Mouse (Mus musculus): ENCODE measurements around the gene Trio.

The Trio gene

DNA sequence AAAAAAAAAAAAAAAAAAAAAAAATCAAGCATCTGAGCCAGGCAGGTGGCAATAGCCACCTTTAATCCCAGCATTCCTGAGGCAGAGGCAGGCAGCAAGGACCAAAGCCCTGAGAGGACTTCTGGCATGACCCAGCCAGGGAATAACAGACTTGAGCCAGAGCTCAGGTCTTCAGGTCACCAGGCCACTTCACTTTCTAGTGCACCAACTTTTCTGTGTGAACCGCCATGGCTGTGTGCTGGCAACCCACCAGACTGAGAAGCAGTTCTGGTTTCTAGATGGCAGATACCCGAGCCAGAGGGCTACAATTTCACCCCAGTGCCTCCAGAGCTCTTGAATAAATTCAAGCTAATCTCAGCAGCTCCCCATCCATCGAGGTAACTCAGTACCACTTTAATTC lies 104.9 kb downstream of the Trio start:
- DNase-seq (ENCODE audit: low spot score): no peak

DNA sequence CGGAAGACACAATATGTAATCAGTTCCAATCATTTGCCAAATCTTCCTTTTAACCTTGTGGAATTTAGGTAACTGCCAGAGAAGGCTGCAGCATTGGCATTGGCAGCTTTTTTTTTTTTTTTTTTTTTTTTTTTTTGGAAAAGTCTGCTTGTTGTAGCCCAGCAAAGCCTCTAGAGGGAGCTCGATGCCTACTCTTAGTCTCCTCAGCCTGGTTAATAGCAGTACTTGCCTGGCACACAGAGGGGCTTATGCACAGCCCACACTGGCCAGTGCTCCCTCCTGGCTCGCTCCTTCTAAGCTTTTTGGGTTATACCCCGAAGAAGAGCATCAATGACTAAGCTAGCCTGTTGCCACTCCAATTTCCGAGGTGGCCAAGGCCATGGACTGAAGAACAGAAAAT lies 106.1 kb downstream of the Trio start:
- peak; percentile 47 for DNase-seq (ENCODE audit: low spot score)

DNA sequence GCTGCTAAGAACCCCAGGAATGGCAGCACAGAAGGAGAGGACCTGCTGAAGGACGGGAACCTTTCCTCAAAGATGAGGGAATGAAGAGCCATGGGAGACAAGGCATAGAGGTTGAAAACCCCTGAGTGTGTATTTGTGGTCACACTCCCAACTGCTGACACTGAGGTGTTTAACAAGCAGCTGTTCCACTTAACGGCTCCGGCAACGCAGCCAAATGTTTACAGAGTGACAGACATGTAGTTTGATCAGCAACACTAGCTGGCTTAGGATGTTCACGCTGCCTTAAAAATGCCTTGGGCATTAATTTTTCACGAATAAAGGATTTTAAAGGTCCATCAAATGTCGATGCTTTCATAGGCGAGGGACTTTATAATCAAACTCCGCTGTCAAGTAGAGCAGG lies 106.8 kb downstream of the Trio start:
- no peak for DNase-seq (ENCODE audit: low spot score)

DNA sequence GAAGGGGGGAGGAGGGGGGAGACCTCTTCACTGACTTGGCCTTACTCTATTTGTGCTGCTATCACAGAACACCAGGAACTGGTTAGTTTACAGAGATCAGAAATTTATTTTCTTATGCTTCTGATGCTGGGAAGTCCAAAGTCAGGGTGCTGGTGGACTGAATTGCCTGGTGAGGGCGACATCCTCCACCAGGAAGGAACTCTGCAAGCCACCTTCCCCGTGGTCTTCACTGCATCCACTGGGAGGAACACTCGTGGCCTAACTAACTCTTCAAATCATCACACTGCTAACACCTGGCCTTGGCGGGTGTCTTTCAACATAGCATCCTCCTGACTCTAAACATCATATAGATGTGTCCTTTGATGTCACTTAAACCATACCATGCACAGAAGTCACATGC lies 109.4 kb downstream of the Trio start:
- DNase-seq (ENCODE audit: low spot score): no peak

DNA sequence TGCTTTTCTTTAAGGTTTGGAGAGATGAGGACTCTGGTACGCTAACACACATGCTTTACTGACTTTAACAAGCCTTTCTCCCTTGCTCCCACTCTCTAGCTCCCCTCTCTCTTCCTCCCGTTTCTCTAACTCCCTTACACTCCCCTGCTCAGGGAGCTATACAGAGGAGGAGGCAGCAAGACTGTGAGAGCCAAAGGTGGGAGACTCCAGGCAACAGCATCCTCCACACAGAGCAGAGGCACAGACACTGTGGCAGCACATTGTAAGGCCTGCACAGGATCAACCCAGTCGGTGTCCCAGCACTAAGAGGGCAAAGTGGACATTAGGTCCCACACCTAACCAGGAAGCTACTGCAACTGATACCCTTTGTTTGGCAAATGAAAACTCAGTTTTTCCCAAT lies 112.6 kb downstream of the Trio start:
- DNase-seq (ENCODE audit: low spot score): no peak

DNA sequence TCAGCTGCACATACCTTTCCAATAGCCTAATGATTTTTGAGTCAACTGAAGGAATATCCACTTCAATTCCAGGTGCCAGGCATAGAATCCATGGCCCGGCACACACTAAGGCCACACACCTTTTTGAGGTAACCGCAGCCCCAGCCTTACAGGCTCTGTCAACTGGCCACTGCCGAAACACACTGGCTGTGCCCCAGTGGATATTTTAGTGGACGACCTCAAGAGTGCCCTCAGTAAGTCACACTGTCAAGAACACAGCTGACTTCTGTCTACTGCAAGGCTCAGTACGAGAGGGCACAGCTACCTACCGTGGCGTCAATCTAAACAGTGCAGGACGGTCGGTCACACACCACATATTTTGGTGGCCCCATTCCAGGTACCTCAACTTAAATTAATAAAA lies 114.5 kb downstream of the Trio start:
- no peak for DNase-seq (ENCODE audit: low spot score)

DNA sequence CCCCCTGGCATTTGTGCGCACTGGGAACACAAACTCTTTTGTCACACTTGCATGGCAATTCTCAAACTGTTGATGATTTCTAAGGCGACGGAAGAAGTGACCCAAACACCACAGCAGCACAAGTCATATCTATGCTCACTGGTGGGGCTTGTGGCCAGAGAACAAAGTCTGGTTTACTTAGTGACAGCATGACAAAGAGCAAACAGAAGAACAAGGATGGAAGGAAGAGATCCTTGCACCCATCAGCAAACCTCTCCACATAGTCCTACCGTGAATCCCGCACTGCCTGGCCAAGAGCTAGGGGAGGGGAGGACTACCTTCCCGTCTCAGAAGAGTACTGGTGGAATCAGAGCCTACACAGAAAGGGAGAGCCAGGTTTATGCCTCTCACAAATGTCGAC lies 115.5 kb downstream of the Trio start:
- DNase-seq (ENCODE audit: low spot score): no peak

DNA sequence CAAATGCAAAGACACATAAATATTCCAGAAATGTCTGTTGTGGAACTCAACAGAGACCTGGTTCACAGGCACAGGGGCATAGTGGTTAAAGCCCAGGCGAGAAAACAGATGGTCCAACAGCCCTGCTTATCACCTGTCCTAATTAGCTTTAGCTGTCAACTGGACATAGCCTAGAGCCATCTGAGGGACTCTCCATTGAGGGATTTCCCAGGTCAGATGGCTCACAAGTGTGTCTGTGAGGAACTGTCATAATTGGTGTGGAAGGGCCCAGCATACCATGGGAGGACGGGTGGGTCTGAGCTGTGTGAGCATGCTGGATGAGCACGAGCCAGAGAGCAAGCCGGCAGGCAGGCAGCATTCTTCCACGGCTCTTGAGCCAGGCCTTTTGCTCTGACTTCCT lies 118.0 kb downstream of the Trio start:
- no peak for DNase-seq (ENCODE audit: low spot score)

DNA sequence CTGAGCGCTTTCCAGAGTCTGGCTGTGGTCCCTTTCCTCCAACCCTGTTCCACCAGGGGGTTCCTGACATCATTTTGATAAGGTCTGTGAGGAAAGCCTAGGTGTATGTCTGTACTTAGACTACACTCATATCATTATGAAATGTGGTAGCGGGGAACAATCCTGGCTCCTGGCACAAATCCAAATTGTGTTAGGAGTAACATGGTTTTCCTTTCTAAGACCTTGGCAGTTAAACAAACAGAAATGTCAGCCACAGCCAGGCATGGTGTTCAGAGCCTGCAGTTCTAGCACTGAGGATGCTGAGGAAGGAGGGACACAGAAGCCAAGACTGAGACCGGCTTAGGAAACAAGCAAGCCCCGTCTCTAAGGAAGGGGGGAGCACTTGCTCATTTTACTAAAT lies 119.2 kb downstream of the Trio start:
- DNase-seq (ENCODE audit: low spot score): no peak

DNA sequence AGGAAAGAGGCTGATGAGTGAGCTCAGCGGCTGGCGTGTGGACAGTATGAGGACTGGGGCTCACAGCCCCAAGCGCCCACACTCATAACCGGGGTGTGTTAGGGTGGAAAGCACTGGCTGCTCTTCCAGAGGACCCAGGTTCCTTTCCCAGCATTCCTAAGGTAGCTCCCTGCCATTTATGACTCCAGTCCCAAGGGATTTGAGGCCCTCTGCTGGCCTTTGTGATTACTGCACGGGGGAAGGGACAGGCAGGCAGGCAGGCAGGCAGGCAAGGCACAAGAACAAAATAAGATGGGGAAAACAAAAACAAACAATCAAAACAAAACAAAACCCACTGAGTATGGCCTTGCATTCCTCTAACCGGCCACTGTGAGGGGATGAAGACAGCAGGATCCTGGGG lies 120.3 kb downstream of the Trio start:
- DNase-seq (ENCODE audit: low spot score): no peak

DNA sequence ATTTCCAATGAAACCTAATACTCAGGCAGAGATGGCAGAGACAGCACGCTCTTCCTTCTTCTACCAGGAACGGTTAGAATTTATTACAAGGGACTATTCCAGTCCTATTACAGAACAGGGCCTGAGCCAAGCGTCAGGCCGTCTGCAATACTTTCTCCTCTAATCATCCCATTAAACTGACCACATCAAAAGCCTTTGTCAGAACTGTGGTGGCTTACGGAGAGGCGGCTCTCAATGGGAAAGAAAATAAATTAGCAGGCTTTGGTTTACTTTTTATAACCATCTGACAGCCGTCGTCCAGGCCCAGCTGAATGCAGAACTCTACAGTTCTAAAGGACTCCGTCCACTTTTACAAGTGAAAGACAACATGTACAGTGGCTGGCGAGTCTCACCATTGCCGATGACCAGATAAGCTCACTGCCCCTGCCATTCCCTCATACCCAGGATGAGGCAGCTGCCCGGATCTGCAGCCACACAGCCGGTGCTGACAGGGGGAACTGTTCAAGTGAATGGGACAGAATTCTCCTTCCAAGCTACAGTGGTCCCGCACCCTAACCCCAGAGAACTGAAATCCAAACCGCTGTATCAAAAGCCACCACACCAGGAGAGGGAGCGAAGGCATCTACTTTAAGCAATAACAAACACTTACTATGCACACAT lies 121.2 kb downstream of the Trio start:
- DNase-seq (ENCODE audit: low spot score): no peak

DNA sequence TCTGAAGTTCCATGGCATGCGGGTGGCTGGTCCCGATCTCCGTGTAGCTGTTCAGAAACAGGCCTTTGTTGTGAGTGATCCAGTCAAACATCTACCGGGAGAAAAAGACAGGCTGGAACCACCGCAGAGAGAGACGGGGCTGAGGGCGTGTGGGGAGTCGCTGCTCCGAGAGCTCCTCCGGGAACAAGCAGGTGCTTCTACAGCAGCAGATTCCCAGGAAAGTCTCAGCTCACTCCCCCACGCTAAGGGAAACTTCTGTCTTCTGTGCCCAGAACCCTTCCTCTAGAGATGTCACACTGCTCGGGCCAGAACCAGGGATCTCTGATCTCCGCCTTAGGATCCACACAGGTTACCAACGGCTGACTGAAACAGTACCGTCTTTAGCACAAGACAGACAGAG lies 124.4 kb downstream of the Trio start:
- DNase-seq (ENCODE audit: low spot score): no peak

DNA sequence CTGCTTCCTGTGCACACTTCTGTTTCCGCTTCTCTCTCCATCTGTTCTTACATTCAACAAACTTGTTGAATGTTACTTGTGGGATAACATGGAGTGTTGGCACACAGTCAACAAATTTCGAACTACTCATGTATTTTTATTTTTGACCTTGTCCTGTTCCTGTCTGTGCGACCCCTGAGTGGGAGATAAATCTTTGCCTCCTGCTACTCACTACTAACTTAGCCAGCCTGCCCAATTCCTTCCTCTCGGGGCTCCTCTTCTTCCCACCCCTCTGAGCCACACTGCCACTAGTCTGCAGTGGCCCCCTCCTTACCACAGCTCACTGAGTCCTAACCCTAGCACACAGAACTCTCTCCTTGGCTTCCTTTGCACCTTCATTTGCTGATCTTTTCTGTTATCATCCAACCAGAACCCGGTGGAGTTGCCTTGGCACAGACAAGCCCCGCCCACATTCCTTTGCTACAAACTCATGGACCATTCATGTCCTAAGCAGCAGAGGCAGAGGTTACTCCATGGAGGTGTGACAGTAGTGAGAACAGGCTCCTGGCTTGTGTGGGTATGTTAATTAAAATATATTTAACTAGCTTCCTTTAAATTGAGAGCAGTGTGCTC lies 126.7 kb downstream of the Trio start:
- no peak for DNase-seq (ENCODE audit: low spot score)

DNA sequence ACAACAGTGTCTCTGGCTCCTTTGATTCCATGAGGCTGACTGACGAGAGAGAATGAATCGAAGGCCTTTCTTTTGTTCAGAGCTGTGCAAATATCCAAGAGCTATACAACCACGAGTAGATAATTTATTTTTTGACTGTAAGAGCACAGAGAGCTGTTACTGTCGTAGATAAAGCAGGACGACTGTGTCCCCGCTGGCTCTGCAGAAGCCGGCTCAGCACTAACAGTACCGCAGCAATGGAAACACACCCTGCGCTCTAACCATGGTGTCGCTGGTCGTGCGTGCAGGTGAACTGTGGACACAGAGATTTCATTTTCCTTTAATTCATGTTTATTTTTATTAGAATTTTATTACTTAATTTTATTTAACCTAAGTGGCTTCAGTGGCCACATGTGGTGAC lies 131.5 kb downstream of the Trio start:
- DNase-seq (ENCODE audit: low spot score): no peak

DNA sequence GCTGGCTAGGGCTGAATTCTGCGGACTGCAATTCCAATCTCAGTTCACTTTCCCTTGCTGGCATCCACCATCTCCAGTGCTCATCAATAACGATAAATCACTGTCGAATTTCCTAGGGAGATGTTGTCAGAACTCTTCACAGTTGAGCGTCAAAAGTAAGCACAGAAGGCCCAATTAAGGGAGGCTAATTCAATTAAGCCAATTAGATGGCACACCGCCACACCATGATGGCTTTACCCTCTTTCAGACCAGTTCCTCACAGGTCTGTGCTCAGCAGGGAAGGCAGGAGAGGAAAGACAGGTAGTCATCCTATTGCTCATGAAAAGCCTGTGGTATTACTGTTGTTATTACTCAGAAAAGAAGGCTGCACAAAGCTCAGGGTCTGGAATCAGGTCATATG lies 133.6 kb downstream of the Trio start:
- no peak for DNase-seq (ENCODE audit: low spot score)

DNA sequence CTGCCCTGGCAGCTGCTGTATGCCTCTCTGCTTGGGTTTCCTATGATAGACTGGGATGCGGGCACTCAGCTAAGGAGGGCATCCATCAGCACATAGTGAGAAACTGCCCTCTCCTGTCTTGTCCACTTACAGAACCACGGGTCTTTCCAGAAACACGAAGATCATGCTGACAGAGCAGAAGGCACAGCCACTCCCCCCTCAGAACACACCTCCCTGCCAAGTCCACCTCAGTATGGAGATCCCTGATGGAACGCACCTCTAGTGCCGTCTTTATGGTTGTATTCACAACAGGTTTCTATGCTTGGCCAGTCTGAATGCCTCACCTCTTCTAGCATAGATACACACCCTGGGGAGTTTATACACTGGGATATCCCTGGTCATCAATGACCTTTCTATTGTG lies 135.0 kb downstream of the Trio start:
- DNase-seq (ENCODE audit: low spot score): no peak

DNA sequence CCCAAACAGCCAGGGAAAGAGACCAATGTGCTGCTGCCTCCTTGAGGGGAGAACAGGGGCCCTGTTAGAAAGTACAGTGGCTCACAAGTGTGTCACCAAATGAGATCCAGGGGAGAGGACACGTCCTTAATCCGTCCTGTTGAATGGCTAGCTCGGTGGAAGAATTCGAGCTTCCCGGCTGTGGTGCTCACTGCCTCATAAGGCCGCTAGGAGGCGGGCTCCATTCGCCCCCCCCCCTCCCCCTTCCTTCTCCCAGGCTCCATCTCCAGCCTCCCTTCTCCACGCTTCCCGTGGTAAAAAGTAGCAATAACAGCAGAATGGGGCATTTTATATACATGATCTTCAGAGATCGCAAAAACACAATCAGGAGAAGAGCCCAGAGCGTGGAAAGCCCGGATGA lies 137.5 kb downstream of the Trio start:
- DNase-seq (ENCODE audit: low spot score): no peak

DNA sequence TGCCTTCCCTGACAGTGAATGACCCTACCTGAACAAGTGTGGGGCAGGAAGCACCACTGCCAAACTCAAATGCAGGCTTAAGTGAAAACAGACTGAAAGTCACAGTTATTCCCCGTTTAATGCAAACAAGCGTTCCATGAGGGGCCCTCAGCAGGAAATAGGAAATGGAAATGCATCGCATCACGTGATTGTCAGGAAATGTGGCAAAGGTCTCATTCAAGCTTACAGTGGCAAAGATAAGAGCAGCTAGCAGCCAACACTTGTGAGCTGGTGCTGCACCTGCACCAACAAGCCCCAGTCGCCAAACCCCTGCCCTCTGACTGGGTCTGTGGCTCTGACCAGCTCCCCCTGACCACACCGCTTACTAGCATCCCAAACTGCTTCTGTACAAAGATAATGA lies 138.7 kb downstream of the Trio start:
- DNase-seq (ENCODE audit: low spot score): no peak

DNA sequence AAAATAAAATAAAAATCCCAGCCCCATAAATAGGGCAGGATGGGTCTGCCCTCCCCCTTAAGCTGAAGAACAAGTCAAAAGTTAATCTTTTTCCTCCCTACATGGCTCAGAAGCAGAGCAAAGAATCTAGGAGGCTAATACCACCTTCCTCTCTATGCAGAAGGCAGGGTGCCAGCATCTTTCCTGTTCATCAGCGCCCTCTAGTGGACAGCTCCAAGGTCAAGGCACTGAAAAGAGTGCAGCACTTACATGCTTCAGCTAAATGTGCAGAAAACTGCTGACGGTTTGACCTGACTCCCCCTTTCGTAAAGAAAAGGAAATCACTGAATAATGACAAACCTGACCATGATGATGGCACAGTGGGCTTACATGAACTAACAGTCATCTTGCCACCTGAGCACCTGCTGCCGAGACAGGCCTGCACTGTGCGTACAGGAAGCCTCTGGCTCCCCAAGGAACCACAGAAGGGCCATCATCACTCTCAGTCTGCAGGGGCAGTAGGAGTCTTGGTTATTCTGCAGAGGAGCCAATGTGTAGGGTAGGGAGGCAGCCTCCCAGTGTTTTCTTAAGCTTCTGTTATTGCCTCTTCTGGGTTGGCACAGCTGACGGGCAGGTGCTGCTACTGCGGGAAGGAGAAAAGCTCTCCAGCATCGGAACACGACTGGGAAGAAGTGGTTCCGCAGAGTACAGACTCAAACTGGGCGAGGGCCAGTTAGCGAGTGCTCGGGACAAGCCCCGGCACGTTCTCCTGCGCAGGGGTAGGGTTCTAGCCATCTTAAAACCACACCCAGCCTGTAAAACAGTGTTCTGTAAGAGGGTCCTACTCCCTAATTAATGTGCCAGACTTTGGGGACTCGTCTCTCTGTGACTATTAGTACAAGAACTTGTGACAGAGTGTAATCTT lies 141.0 kb downstream of the Trio start:
- peak; percentile 63 for DNase-seq (ENCODE audit: low spot score)

DNA sequence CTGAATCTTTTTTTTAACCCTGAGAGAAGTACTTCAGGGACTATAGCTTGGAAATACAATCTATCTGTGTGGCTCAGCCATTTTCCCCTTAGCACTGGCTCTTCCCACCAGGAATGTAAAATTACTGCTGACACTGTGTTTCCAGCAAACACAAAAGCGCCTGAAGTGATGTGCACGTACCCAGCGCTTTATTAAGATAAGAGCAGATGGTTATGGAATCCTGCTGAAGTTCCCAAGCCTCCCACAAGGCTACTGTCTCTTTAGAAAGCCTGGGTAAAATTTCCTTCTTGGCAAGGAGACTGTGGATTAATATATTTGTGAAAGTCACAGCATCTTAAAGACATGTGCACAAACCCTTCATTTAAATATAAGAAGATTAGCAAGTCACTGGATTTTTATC lies 141.8 kb downstream of the Trio start:
- DNase-seq (ENCODE audit: low spot score): no peak

DNA sequence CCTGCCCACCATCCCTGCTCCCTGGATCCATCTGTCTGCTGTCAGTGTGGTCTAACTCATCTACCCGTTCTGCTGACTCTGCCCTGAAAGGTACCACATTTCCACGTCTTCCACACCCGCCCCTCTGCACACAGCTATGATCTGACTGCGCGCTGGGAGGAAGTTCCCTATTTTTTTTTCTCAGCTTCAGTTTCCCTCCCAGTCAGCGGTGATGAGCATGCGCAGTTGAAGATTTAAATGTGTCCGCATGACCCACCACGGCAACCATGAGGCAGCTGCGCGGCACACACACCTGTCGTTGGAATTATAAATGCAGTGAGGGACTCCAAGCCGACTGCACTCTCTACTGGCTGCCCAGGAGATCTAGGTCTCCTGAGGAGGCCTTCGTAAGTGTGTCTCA lies 142.8 kb downstream of the Trio start:
- DNase-seq (ENCODE audit: low spot score): no peak

DNA sequence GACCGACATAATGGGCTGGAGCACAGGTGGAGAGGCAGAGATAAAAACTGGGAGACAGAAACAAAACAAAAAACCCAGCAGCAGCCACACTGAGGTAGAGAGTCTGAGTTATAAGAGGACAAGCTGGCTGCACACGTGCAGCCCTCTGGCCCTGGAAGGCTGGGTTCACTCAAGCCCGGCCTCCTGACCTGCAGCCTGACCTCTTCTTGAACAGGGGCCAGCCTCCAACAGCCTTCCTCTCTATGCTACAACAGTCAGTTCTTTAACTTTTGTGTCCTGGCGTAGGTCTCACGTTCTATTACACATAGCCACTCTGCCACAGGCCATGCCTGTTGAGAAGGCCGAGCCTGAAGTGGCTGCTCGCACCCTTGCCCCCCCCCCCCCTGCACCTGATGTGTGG lies 147.8 kb downstream of the Trio start:
- DNase-seq (ENCODE audit: low spot score): no peak

DNA sequence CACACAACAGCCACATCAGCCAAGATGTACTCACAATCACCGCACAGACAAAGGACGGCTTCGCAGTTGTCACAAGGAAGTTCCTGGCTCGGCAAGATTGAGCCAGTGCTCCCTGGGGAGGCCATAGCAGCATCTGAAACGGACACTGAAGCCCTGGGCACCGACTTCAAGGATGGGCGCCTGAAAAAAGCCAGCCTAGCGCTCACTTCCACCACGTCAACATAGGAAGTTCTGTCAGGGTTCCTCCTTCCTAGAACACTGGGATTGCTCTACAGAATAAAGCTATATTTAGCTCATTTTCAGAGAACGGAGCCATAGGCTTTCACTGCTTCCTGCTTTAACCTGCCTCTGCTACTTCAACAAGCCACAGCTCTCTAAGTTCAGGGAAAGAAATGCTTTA lies 149.3 kb downstream of the Trio start:
- no peak for DNase-seq (ENCODE audit: low spot score)
